ENCODE assay signal across 9 mouse cellular contexts in the genomic region with DNA sequence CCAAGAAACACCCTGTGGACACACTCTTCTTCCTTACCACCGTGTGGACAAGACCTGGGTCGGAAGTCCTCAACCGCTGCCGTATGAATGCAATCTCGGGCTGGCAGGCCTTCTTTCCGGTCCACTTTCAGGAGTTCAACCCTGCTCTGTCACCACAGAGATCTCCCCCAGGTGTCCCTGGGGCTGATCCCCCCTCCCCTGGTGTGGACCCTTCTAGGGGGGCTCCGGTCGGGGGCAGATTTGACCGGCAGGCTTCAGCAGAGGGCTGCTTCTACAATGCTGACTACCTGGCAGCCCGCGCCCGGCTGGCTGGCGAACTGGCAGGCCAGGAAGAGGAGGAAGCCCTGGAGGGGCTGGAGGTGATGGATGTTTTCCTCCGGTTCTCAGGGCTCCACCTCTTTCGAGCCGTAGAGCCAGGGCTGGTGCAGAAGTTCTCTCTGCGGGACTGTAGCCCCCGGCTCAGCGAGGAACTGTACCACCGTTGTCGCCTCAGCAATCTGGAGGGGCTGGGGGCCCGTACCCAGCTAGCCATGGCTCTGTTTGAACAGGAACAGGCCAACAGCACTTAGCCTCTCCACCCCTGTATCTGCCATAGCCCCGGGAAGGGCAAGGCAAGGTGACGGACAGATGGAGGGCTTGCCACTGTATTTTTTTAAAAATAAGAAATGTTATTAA. TPM values are rescaled to one million over a fixed set of nuclear protein-coding genes. Genes with fewer than 3 reads are reported as not detected.
DNase-seq lines count a peak whose midpoint lies in the region; ATAC-seq and TF ChIP-seq lines count a peak whose summit lies in the region.
"Had no signal": no experiment of that assay in that cellular context is flagged by ENCODE, and none has a peak within 500 bp of the region (broad histone marks: within the 10 kb centered on the region; RNA-seq: fewer than 3 reads in every experiment).

No protein-coding gene starts in this region.

- no peaks in the 10 kb centered on the region for H3K9me3 ChIP-seq in lung, embryonic 14.5 days (ENCODE audit: low read depth, low read length)
- no peaks in the 10 kb centered on the region for H3K9me3 ChIP-seq in megakaryocyte, embryonic 14.5 days

- peak; percentile 5 for DNase-seq in cerebellum, adult 11-12 months
- DNase-seq in lung, embryonic 14.5 days: peak; percentile 35
- no peak for DNase-seq in lung, adult 2 months
- peak; percentile 50 for DNase-seq in kidney, adult 18-20 months
- DNase-seq in embryo, embryonic 10 days (ENCODE audit: low spot score): no peak
- DNase-seq in adrenal gland, postnatal 25 days: no peak

- no peak overlapping the region for H3K27ac ChIP-seq in lung, embryonic 14.5 days (ENCODE audit: low read depth)

- H3K9ac ChIP-seq in lung, embryonic 14.5 days: no peak overlapping the region

- 55% methylated on average over 24 of the region's 24 CpGs for WGBS in lung, embryonic 14.5 days
- 38% methylated on average over 24 of the region's 24 CpGs for WGBS in lung, adult 2 months

- peaks cover 8% of the 10 kb centered on the region for H3K4me1 ChIP-seq in lung, embryonic 14.5 days (ENCODE audit: insufficient read depth)
- peaks cover 4% of the 10 kb centered on the region; the same call in 1 of the 2 replicates for H3K4me1 ChIP-seq in lung, adult 2 months (ENCODE audit: control insufficient read depth, insufficient read depth, low read length)
- H3K4me1 ChIP-seq in megakaryocyte, embryonic 14.5 days: peaks cover 79% of the 10 kb centered on the region

- no peaks in the 10 kb centered on the region for H3K27me3 ChIP-seq in lung, embryonic 14.5 days (ENCODE audit: insufficient read depth, low read length)
- H3K27me3 ChIP-seq in megakaryocyte, embryonic 14.5 days (replicated peaks): no peaks in the 10 kb centered on the region

- TF ChIP-seq CTCF in lung, embryonic 14.5 days (IDR thresholded peaks at IDR 0.05; ENCODE audit: low read depth): no peak
- no peak for TF ChIP-seq CTCF in lung, adult 2 months (IDR thresholded peaks at IDR 0.05; ENCODE audit: insufficient read depth, low read length)

- no peak overlapping the region for H3K4me3 ChIP-seq in lung, embryonic 14.5 days (ENCODE audit: low read depth, low read length)
- no peak overlapping the region for H3K4me3 ChIP-seq in lung, adult 2 months (replicated peaks; ENCODE audit: extremely low read depth, low read depth, low read length)
- peak overlapping the region; percentile 81 for H3K4me3 ChIP-seq in megakaryocyte, embryonic 14.5 days (replicated peaks)

- peaks cover 56% of the 10 kb centered on the region for H3K36me3 ChIP-seq in lung, embryonic 14.5 days (ENCODE audit: insufficient read depth)
- peaks cover 86% of the 10 kb centered on the region for H3K36me3 ChIP-seq in megakaryocyte, embryonic 14.5 days (replicated peaks; ENCODE audit: low read length)

- no peak for ATAC-seq in cerebellum, adult (ENCODE audit: insufficient number of reproducible peaks, low FRiP score, low TSS enrichment)
- ATAC-seq in lung, embryonic 14.5 days (ENCODE audit: insufficient read depth): no peak

- no peak for TF ChIP-seq POLR2A in lung, adult 2 months (IDR thresholded peaks at IDR 0.05; ENCODE audit: borderline replicate concordance, extremely low read depth, low read depth, low read length)

- peak overlapping the region; percentile 31 for H3K4me2 ChIP-seq in lung, embryonic 14.5 days

RNA-seq across cellular contexts. Expression of a gene that starts 5.4 kb away (rescaled TPM):
- polyA plus RNA-seq in lung, embryonic 14.5 days (2014; fragmentation: Nextera tagmentation; extraction: Ambion mirVana): 12.2 and 14.2 TPM in 2 replicates
- polyA plus RNA-seq in lung, adult 2 months (2012; rRNA removed): 39.3 and 47.2 TPM in 2 replicates
- 36.1 and 95.0 TPM in 2 replicates for polyA plus RNA-seq in megakaryocyte, embryonic 14.5 days (2012; ENCODE audit: insufficient read depth, low replicate concordance)
- 40.7 and 66.4 TPM in 2 replicates for total RNA-seq in adrenal gland, postnatal 25 days (2021)

RNA-seq across cellular contexts. Expression of a gene that starts 14.7 kb away (rescaled TPM):
- 119 and 120 TPM in 2 replicates for polyA plus RNA-seq in lung, embryonic 14.5 days (2014; fragmentation: Nextera tagmentation; extraction: Ambion mirVana)
- 43.6 and 48.7 TPM in 2 replicates for polyA plus RNA-seq in lung, adult 2 months (2012; rRNA removed)
- 49.0 and 53.1 TPM in 2 replicates for polyA plus RNA-seq in megakaryocyte, embryonic 14.5 days (2012; ENCODE audit: insufficient read depth, low replicate concordance)
- total RNA-seq in adrenal gland, postnatal 25 days (2021): 74.1 and 76.8 TPM in 2 replicates

RNA-seq across cellular contexts. Expression of a gene that starts 32.3 kb away (rescaled TPM):
- polyA plus RNA-seq in lung, embryonic 14.5 days (2014; fragmentation: Nextera tagmentation; extraction: Ambion mirVana): 37.2 and 39.1 TPM in 2 replicates
- 21.3 and 22.2 TPM in 2 replicates for polyA plus RNA-seq in lung, adult 2 months (2012; rRNA removed)
- polyA plus RNA-seq in megakaryocyte, embryonic 14.5 days (2012; ENCODE audit: insufficient read depth, low replicate concordance): 0.76 TPM in 1 of 2 replicates, not detected in the other
- total RNA-seq in adrenal gland, postnatal 25 days (2021): 14.5 and 18.7 TPM in 2 replicates

RNA-seq across cellular contexts. Expression of a gene that starts 35.3 kb away (rescaled TPM):
- polyA plus RNA-seq in lung, embryonic 14.5 days (2014; fragmentation: Nextera tagmentation; extraction: Ambion mirVana): not detected in 2 replicates
- not detected in 2 replicates for polyA plus RNA-seq in lung, adult 2 months (2012; rRNA removed)
- polyA plus RNA-seq in megakaryocyte, embryonic 14.5 days (2012; ENCODE audit: insufficient read depth, low replicate concordance): not detected in 2 replicates
- total RNA-seq in adrenal gland, postnatal 25 days (2021): not detected in 2 replicates
- total RNA-seq: left cerebral cortex, postnatal 25 days had no signal

RNA-seq across cellular contexts. Expression of a gene that starts 51.2 kb away (rescaled TPM):
- polyA plus RNA-seq in lung, embryonic 14.5 days (2014; fragmentation: Nextera tagmentation; extraction: Ambion mirVana): 0.29 and 0.42 TPM in 2 replicates
- polyA plus RNA-seq in lung, adult 2 months (2012; rRNA removed): 2.2 and 4.9 TPM in 2 replicates
- polyA plus RNA-seq in megakaryocyte, embryonic 14.5 days (2012; ENCODE audit: insufficient read depth, low replicate concordance): not detected in 2 replicates
- 0.67 TPM in 1 of 2 replicates, not detected in the other for total RNA-seq in adrenal gland, postnatal 25 days (2021)
- total RNA-seq: left cerebral cortex, postnatal 25 days had no signal

Comparison
In these comparisons a context has a peak if more than half of its experiments do, and no peak if none do; other contexts are left out.
1. DNase-seq: peak in cerebellum, adult 11-12 months (single experiment), lung, embryonic 14.5 days (single experiment) and kidney, adult 18-20 months (single experiment); none in lung, adult 2 months (single experiment), embryo, embryonic 10 days (single experiment) and adrenal gland, postnatal 25 days (single experiment).
2. RNA of a gene that starts 32.3 kb away (polyA plus RNA-seq): 37.2 to 39.1 TPM in lung, embryonic 14.5 days and 21.3 to 22.2 TPM in lung, adult 2 months; 0.76 TPM in megakaryocyte, embryonic 14.5 days; every median in the first group is over 10 times any median in the second.